Mouse (Mus musculus): ENCODE measurements around the gene Exosc7. TPM values are rescaled to one million over a fixed set of nuclear protein-coding genes. Genes with fewer than 3 reads are reported as not detected.

Gene Exosc7
- polyA plus RNA-seq, 1 experiment from 2014 or later = 93.7 TPM

GRCm38 (mm10) chr9:123111751-123112221 is 1.2 kb upstream of the Exosc7 start:
- ATAC-seq (ENCODE audit: insufficient number of reproducible peaks, insufficient read depth, low FRiP score, low TSS enrichment) = no peak
- Histone ChIP-seq H3K9me3 (no peaks in the 10 kb centered on the region), H3K4me3 (peak overlapping the region; percentile 75), H3K9ac (peak overlapping the region; percentile 91; the same call in 1 of the 2 replicates), H3K27ac (no peak overlapping the region), H3K27me3 (no peaks in the 10 kb centered on the region), H3K4me2 (replicated peaks) (peak overlapping the region; percentile 69), H3K36me3 (peaks cover 11% of the 10 kb centered on the region; the same call in 1 of the 2 replicates), H3K4me1 (peaks cover 19% of the 10 kb centered on the region)
- WGBS = 54% methylated on average over 8 of the region's 8 CpGs

- H3K4me3 ChIP-seq = peak overlapping the region; percentile 75
- H3K9me3 ChIP-seq = no peaks in the 10 kb centered on the region
- 66% methylated on average over 6 of the region's 6 CpGs for WGBS
- H3K4me1 ChIP-seq = peaks cover 19% of the 10 kb centered on the region
- ATAC-seq (ENCODE audit: insufficient number of reproducible peaks, insufficient read depth, low FRiP score, low TSS enrichment) = no peak
- peak overlapping the region; percentile 69 for H3K4me2 ChIP-seq (replicated peaks)
- peaks cover 18% of the 10 kb centered on the region for H3K36me3 ChIP-seq
- H3K9ac ChIP-seq = peak overlapping the region; percentile 91
- H3K27ac ChIP-seq = no peak overlapping the region
- H3K27me3 ChIP-seq = no peaks in the 10 kb centered on the region
These were observed 916 bp downstream of the Exosc7 start for GRCm38 (mm10) chr9:123113931-123114330.

GRCm38 (mm10) chr9:123115566-123115965 is 2.6 kb downstream of the Exosc7 start:
- H3K4me1 ChIP-seq = peaks cover 19% of the 10 kb centered on the region
- H3K9ac ChIP-seq = no peak overlapping the region
- H3K9me3 ChIP-seq = no peaks in the 10 kb centered on the region
- no peak overlapping the region for H3K27ac ChIP-seq
- WGBS = 86% methylated on average over 1 of the region's 1 CpGs
- H3K4me2 ChIP-seq (replicated peaks) = no peak overlapping the region
- no peaks in the 10 kb centered on the region for H3K27me3 ChIP-seq
- H3K4me3 ChIP-seq = no peak overlapping the region
- H3K36me3 ChIP-seq = peaks cover 34% of the 10 kb centered on the region
- ATAC-seq (ENCODE audit: insufficient number of reproducible peaks, insufficient read depth, low FRiP score, low TSS enrichment) = no peak

DNA sequence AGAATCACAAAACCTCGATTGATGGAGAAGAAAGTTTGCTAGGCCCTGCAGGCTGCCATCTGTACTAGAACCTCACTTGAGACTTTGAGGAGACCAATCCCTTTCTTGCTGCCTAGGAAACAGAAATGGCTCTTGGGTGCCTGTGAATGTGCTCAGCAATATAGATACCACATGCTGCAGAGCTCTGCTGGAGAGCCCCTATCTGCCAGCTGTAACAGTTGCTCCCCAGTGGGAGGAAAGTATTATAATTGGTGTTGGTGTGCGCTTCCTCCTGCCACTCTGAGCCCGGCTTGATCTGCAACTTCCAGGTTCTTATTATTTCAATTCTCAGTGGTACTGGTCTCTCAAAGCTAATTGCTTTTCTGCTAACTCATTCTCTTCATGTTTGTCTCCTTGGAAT is 10.0 kb downstream of the Exosc7 start:
- Histone ChIP-seq H3K27ac (no peak overlapping the region), H3K4me3 (no peak overlapping the region), H3K9ac (no peak overlapping the region), H3K4me2 (replicated peaks) (no peak overlapping the region), H3K27me3 (no peaks in the 10 kb centered on the region), H3K4me1 (no peaks in the 10 kb centered on the region), H3K9me3 (no peaks in the 10 kb centered on the region), H3K36me3 (peaks cover 73% of the 10 kb centered on the region)
- WGBS = 91% methylated on average over 3 of the region's 3 CpGs
- ATAC-seq (ENCODE audit: insufficient number of reproducible peaks, insufficient read depth, low FRiP score, low TSS enrichment) = no peak

- 93% methylated on average over 6 of the region's 6 CpGs for WGBS
- no peaks in the 10 kb centered on the region for H3K9me3 ChIP-seq
- no peak overlapping the region for H3K9ac ChIP-seq
- H3K27ac ChIP-seq = no peak overlapping the region
- H3K27me3 ChIP-seq = no peaks in the 10 kb centered on the region
- H3K36me3 ChIP-seq = peaks cover 72% of the 10 kb centered on the region
- no peaks in the 10 kb centered on the region for H3K4me1 ChIP-seq
- no peak overlapping the region for H3K4me3 ChIP-seq
- no peak for ATAC-seq (ENCODE audit: insufficient number of reproducible peaks, insufficient read depth, low FRiP score, low TSS enrichment)
- H3K4me2 ChIP-seq (replicated peaks) = no peak overlapping the region
These were observed 10.8 kb downstream of the Exosc7 start for GRCm38 (mm10) chr9:123123571-123124412.

GRCm38 (mm10) chr9:123124413-123124981 is 11.5 kb downstream of the Exosc7 start:
- H3K9me3 ChIP-seq = no peaks in the 10 kb centered on the region
- no peak overlapping the region for H3K9ac ChIP-seq
- no peak for ATAC-seq (ENCODE audit: insufficient number of reproducible peaks, insufficient read depth, low FRiP score, low TSS enrichment)
- H3K27ac ChIP-seq = no peak overlapping the region
- H3K27me3 ChIP-seq = no peaks in the 10 kb centered on the region
- H3K4me3 ChIP-seq = no peak overlapping the region
- no peaks in the 10 kb centered on the region for H3K4me1 ChIP-seq
- WGBS = 93% methylated on average over 2 of the region's 2 CpGs
- H3K4me2 ChIP-seq (replicated peaks) = no peak overlapping the region
- H3K36me3 ChIP-seq = peaks cover 72% of the 10 kb centered on the region

DNA sequence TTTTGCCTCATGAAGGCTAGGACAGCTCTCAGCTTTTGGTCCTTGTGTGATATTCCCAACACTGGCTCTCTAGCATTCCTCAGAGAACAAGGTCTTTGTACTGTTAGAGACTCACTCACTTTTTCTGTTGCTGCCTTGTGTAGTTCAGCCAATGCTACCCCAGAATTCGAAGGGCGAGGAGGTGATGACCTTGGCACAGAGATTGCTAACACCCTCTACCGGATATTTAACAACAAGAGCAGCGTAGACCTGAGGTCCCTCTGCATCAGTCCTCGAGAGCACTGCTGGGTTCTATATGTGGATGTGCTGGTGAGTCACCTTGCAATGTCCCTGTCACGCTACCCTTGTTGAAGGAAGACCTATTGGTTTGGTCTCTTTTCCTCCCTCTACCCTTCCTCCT is 14.6 kb downstream of the Exosc7 start:
- ATAC-seq (ENCODE audit: insufficient number of reproducible peaks, insufficient read depth, low FRiP score, low TSS enrichment) = no peak
- Histone ChIP-seq H3K36me3 (peaks cover 71% of the 10 kb centered on the region), H3K4me3 (no peak overlapping the region), H3K4me1 (no peaks in the 10 kb centered on the region), H3K27me3 (no peaks in the 10 kb centered on the region), H3K4me2 (replicated peaks) (no peak overlapping the region), H3K9me3 (no peaks in the 10 kb centered on the region), H3K9ac (no peak overlapping the region), H3K27ac (no peak overlapping the region)
- WGBS = 97% methylated on average over 6 of the region's 6 CpGs

- H3K36me3 ChIP-seq = peaks cover 91% of the 10 kb centered on the region
- 86% methylated on average over 3 of the region's 3 CpGs for WGBS
These were observed 20.0 kb downstream of the Exosc7 start for GRCm38 (mm10) chr9:123132994-123133393.

GRCm38 (mm10) chr9:123136953-123137682 is 24.1 kb downstream of the Exosc7 start:
- Histone ChIP-seq H3K4me2 (replicated peaks) (no peak overlapping the region), H3K27me3 (no peaks in the 10 kb centered on the region), H3K36me3 (peaks cover 77% of the 10 kb centered on the region), H3K4me1 (no peaks in the 10 kb centered on the region), H3K4me3 (no peak overlapping the region), H3K27ac (no peak overlapping the region), H3K9me3 (no peaks in the 10 kb centered on the region; the same call in 1 of the 2 replicates), H3K9ac (no peak overlapping the region)
- ATAC-seq (ENCODE audit: insufficient number of reproducible peaks, insufficient read depth, low FRiP score, low TSS enrichment) = 0 out of 2 replicates have a peak, but pooled peaks have one; percentile 10
- 88% methylated on average over 7 of the region's 7 CpGs for WGBS

More at GRCm38 (mm10) chr9:123132994-123133393, 20.0 kb downstream of the Exosc7 start:
- ATAC-seq (ENCODE audit: insufficient number of reproducible peaks, insufficient read depth, low FRiP score, low TSS enrichment) = no peak
- Histone ChIP-seq H3K4me2 (replicated peaks) (no peak overlapping the region), H3K4me3 (no peak overlapping the region), H3K27ac (no peak overlapping the region), H3K9me3 (no peaks in the 10 kb centered on the region), H3K27me3 (no peaks in the 10 kb centered on the region), H3K9ac (no peak overlapping the region), H3K4me1 (no peaks in the 10 kb centered on the region)

DNA sequence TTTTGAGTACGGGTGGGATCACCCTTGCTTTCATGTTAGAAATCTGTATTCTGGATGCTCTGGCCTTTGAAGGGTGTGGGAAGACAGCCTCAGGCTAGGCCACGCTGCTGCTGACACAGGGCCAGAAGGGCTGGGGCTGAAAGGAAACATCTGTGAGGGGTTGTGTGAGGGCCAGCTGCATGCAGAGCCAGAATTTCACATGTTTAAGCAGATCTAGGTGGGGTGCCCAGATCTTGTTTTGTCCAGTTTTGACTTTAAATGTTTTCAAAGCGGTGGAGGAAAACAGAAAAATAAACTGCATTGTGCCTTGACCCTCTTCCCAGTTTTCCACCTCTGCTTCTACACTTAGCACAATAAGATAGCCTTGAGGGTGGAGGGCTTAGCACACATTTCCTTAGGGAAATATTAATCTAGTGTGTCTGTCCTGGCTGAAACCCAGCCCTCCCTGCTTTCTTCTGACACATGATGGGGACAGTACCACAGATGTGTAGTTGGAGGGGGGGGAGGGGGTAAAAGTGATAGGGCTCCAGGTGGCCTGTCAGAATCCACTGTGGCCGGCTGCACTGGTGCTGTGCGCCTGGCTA is 26.0 kb downstream of the Exosc7 start:
- Histone ChIP-seq H3K4me1 (no peaks in the 10 kb centered on the region), H3K27ac (no peak overlapping the region), H3K4me2 (replicated peaks) (no peak overlapping the region), H3K36me3 (peaks cover 63% of the 10 kb centered on the region), H3K9ac (no peak overlapping the region), H3K9me3 (peaks cover 2% of the 10 kb centered on the region; the same call in 1 of the 2 replicates), H3K27me3 (no peaks in the 10 kb centered on the region), H3K4me3 (no peak overlapping the region)
- ATAC-seq (ENCODE audit: insufficient number of reproducible peaks, insufficient read depth, low FRiP score, low TSS enrichment) = no peak
- 64% methylated on average over 5 of the region's 5 CpGs for WGBS

DNA sequence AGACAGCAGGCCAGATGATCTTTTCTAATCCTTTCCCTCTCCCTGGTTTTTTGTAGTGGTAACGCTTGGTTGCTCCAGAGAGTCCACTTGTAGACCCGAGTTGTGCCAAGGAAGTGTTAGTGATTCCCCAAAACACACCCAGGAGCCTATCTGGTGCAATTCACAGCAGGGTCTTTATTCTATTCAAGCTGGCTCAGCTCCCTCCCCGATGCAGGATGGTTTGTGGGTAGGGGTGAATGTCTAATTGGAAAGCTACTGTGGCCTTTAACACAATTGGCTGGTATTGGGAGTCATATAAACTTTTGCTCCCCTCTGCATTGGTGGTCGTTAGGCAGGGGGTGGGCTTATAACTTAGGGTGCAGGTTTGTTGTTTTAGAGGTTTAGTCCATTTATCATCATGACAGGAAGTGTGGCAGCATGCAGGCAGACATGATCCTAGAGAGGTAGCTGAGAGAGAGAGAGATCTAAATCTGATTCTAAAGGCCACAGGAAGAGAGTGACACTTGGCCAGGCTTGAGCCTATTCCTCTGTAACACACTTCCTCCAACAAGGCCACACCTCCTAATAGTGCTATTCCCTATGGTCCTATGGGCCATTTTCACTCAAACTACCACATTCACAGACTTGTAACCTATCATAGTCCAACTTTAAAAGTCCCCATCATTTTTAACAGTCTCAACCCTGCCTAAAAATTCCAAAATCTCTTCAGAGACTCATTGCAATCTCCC is 27.0 kb downstream of the Exosc7 start:
- 89% methylated on average over 4 of the region's 4 CpGs for WGBS
- H3K27me3 ChIP-seq = no peaks in the 10 kb centered on the region
- no peaks in the 10 kb centered on the region for H3K4me1 ChIP-seq
- H3K9me3 ChIP-seq = peaks cover 5% of the 10 kb centered on the region; the same call in 1 of the 2 replicates
- H3K9ac ChIP-seq = no peak overlapping the region
- no peak overlapping the region for H3K4me2 ChIP-seq (replicated peaks)
- no peak overlapping the region for H3K27ac ChIP-seq
- no peak for ATAC-seq (ENCODE audit: insufficient number of reproducible peaks, insufficient read depth, low FRiP score, low TSS enrichment)
- peaks cover 59% of the 10 kb centered on the region for H3K36me3 ChIP-seq
- no peak overlapping the region for H3K4me3 ChIP-seq

All from embryonic facial prominence, embryonic 12.5 days (tissue).